Mouse (Mus musculus): ENCODE measurements around the gene Hist1h3b. TPM values are rescaled to one million over a fixed set of nuclear protein-coding genes. Genes with fewer than 3 reads are reported as not detected.

Hist1h3b gene
- 14.5 and 19.5 TPM in 2 replicates for polyA plus RNA-seq (2012; rRNA removed)

DNA sequence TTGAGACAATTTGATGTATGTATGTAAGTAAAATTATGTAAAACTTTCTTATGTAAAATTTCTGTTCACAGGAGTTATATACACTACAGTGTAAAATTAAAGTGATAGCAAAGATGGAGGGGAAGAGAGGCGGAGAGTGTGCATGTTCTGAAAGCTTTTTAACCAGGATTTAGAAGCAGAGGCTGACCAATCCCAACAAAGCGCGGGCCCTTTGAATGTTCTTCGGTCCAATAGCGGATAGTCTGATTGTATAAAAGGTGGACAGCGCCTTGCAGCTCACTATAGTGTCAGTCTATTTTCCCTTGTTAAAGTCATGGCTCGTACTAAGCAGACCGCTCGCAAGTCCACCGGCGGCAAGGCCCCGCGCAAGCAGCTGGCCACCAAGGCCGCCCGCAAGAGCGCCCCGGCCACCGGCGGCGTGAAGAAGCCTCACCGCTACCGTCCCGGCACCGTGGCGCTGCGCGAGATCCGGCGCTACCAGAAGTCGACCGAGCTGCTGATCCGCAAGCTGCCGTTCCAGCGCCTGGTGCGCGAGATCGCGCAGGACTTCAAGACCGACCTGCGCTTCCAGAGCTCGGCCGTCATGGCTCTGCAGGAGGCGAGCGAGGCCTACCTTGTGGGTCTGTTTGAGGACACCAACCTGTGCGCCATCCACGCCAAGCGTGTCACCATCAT lies at the start of gene Hist1h3b:
Hist1h3b (plus strand) TSS at position 201 of the 675 bp plus-strand sequence.

GRCm38 (mm10) chr13:23710374-23711089 lies 41.5 kb upstream of the Hist1h3b start, which contains the start of gene Hfe:
TSS of gene Hfe (minus strand) at chr13:23710854.

GRCm38 (mm10) chr13:23738677-23739068 lies 13.4 kb upstream of the Hist1h3b start, which contains the start of gene Hist1h1c:
TSS of gene Hist1h1c (plus strand) at chr13:23738808.

DNA sequence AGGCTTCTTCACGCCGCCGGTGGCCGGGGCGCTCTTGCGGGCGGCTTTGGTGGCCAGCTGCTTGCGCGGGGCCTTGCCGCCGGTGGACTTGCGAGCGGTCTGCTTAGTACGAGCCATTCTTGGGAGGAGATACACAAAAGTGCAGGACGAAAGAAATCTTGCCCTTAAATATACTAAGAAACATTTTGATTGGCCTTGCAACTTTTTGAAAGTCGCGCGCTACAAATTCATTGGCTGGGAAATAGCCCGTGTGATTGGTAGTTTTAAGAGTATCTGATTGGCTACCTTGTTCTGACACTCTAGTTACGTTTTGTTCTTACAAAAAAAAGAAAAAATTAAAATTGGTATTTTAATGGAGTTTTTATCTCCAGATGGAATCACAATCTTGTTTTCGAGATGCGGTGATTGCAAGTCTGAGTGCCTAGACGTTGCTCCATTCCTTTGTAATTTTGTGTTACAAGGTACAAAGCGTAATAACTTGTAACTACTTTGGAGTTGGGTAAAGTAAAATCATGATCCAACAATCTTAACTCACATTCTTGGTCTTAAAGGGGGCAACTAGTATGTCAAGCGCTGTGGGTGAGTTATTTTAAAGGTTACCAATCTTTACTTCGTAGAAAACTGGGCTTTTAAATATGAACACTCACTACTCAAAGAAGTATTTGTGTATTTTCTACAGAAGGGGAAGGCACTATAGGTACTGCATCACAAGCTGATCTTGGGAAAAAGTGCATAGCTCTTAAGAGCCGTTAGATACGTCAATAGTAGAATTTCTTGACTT lies 6.5 kb upstream of the Hist1h3b start, which contains the start of gene Hist1h3c:
Hist1h3c (minus strand) TSS at position 222 of the 781 bp plus-strand sequence.

GRCm38 (mm10) chr13:23746201-23747080 lies 5.6 kb upstream of the Hist1h3b start, which contains the start of gene Hist1h2bb:
TSS of gene Hist1h2bb (plus strand) at chr13:23746734.

GRCm38 (mm10) chr13:23750839-23751477 lies 1.1 kb upstream of the Hist1h3b start, which contains the start of gene Hist1h2ab:
TSS of gene Hist1h2ab (plus strand) at chr13:23751126.

GRCm38 (mm10) chr13:23756790-23757189 lies 4.7 kb downstream of the Hist1h3b start, which contains the start of gene Hist1h4b:
TSS of gene Hist1h4b (plus strand) at chr13:23757013.

DNA sequence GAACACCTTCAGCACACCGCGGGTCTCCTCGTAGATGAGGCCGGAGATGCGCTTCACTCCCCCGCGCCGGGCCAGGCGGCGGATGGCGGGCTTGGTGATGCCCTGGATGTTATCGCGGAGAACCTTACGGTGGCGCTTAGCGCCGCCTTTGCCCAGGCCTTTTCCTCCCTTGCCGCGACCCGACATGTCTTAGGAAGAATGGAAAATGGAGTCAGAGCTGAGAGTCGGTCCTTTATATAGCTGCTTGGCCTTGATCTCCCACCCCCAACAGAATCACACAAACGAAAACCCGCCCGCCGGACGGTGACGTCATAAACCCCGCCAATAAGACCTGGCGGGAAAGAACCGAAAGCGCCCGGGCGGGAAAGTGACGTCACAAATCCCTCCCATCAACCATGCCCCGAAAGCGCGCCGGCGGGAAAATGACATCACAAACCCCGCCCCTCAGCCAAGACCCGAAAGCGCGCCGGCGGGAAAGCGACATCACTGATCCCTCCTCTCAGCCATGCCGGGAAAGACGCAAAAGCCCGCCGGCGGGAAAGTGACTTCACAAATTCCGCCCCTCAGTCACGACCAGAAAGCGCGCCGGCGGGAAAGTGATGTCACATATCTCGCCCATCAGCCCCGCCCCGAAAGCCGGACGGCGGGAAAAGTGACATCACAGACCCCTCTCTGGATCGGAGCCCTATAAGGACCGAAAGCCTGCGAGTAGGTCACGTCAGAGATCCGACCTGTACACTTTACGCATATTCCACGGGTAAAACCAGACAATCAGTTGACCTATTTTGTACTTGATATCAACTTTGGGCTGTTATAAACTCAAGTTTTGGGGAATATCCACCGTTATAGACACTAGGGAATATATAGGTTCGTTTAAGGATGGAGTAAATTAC lies 9.2 kb downstream of the Hist1h3b start, which contains the start of gene Hist1h4a:
Hist1h4a (minus strand) TSS at position 259 of the 893 bp plus-strand sequence.

DNA sequence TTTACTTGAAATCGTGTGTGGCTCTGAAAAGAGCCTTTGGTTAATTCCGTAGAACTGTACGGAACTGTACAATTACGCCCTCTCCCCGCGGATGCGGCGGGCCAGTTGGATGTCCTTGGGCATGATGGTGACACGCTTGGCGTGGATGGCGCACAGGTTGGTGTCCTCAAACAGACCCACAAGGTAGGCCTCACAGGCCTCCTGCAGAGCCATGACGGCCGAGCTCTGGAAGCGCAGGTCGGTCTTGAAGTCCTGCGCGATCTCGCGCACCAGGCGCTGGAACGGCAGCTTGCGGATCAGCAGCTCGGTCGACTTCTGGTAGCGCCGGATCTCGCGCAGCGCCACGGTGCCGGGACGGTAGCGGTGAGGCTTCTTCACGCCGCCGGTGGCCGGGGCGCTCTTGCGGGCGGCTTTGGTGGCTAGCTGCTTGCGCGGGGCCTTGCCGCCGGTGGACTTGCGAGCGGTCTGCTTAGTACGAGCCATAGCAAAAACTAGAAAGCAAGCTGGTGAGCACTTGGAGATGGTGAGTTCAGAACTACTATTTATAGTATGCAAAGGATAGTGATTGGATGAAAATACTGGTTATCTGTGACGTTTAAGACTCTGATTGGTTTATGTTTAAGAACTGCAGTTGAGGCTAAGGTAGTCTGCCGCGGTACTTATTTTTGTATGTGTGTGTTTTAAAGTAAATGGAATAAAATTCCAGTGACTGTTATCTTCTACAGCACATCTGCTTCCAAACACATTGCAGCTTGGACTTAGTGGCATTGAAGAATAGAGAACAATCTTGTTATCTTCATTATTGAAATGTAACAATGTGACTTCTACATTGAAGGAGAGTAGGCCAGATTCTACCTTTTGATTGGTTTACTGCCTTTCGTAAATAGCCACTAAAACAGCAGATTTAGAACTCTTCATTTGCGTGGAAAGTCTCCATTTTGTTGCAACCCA lies 10.1 kb downstream of the Hist1h3b start, which contains the start of gene Hist1h3a:
Hist1h3a (minus strand) TSS at position 516 of the 951 bp plus-strand sequence.

DNA sequence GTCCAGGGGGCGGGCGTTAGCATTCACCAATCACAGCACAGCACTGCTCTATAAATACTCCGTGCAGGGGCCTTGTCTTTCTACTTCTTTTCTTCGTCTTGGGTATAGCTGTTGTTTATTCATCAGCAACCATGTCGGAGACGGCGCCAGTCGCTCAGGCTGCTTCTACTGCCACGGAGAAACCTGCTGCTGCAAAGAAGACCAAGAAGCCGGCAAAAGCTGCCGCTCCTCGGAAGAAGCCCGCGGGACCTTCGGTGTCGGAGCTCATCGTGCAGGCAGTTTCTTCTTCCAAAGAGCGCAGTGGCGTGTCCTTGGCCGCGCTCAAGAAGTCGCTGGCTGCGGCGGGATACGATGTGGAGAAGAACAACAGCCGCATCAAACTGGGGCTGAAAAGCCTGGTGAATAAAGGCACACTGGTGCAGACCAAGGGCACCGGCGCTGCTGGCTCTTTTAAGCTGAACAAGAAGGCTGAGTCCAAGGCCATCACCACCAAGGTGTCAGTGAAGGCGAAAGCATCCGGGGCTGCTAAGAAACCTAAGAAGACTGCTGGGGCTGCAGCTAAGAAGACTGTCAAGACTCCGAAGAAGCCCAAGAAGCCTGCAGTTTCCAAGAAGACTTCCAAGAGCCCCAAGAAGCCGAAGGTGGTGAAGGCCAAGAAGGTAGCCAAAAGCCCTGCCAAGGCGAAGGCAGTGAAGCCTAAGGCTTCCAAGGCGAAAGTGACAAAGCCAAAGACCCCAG lies 11.7 kb downstream of the Hist1h3b start, which contains the start of gene Hist1h1a:
Hist1h1a (plus strand) TSS at position 81 of the 738 bp plus-strand sequence.

DNA sequence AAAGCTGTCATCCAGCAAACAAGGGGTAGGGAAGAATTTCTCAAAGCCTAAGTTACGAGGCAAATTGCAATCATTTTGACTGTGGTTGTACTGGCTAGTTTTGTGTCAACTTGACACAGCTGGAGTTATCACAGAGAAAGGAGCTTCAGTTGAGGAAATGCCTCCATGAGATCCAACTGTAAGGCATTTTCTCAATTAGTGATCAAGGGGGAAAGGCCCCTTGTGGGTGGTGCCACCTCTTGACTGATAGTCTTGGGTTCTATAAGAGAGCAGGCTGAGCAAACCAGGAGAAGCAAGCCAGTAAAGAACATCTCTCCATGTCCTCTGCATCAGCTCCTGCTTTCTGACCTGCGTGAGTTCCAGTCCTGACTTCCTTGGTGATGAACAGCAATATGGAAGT lies 17.5 kb downstream of the Hist1h3b start, which contains the start of gene Trim38:
Trim38 (plus strand) TSS at position 301 of the 400 bp plus-strand sequence.

Other genes with a start within 250 kb of the Hist1h3b start
- gene Hist1h4h, start 221.2 kb upstream of the Hist1h3b start, polyA plus RNA-seq (2012; rRNA removed) = 8.9 and 10.2 TPM in 2 replicates
- 137 and 207 TPM in 2 replicates for gene Hist1h2af, start 218.4 kb upstream of the Hist1h3b start, polyA plus RNA-seq (2012; rRNA removed)
- gene Hist1h3g, start 216.8 kb upstream of the Hist1h3b start, polyA plus RNA-seq (2012; rRNA removed) = 13.8 and 25.0 TPM in 2 replicates
- gene Hist1h2bh, start 208.9 kb upstream of the Hist1h3b start, polyA plus RNA-seq (2012; rRNA removed) = 2.9 and 3.2 TPM in 2 replicates
- gene Hist1h3f, start 208.2 kb upstream of the Hist1h3b start, polyA plus RNA-seq (2012; rRNA removed) = 1.5 and 2.1 TPM in 2 replicates
- 5.8 and 7.7 TPM in 2 replicates for gene Hist1h4f, start 200.6 kb upstream of the Hist1h3b start, polyA plus RNA-seq (2012; rRNA removed)
- 0.32 and 0.52 TPM in 2 replicates for gene Hist1h1d, start 199.0 kb upstream of the Hist1h3b start, polyA plus RNA-seq (2012; rRNA removed)
- 9.6 and 10.2 TPM in 2 replicates for gene Hist1h3e, start 189.9 kb upstream of the Hist1h3b start, polyA plus RNA-seq (2012; rRNA removed)
- gene Hist1h2ae, start 181.0 kb upstream of the Hist1h3b start, polyA plus RNA-seq (2012; rRNA removed) = 5.8 and 7.7 TPM in 2 replicates
- 17.2 and 22.8 TPM in 2 replicates for gene Hist1h2bg, start 180.9 kb upstream of the Hist1h3b start, polyA plus RNA-seq (2012; rRNA removed)
- gene Hist1h2bf, start 178.1 kb upstream of the Hist1h3b start, polyA plus RNA-seq (2012; rRNA removed) = 6.0 and 6.2 TPM in 2 replicates
- 3.7 and 4.7 TPM in 2 replicates for gene Hist1h2ad, start 177.9 kb upstream of the Hist1h3b start, polyA plus RNA-seq (2012; rRNA removed)
- gene Hist1h3d, start 176.5 kb upstream of the Hist1h3b start, polyA plus RNA-seq (2012; rRNA removed) = 8.9 and 13.3 TPM in 2 replicates
- 3.9 and 4.3 TPM in 2 replicates for gene Hist1h4d, start 170.7 kb upstream of the Hist1h3b start, polyA plus RNA-seq (2012; rRNA removed)
- gene Hist1h2be, start 131.1 kb upstream of the Hist1h3b start, polyA plus RNA-seq (2012; rRNA removed) = 1.4 and 2.2 TPM in 2 replicates
- gene Hist1h1e, start 129.7 kb upstream of the Hist1h3b start, polyA plus RNA-seq (2012; rRNA removed) = 3.3 and 4.1 TPM in 2 replicates
- 0.76 and 1.2 TPM in 2 replicates for gene Hist1h2ac, start 68.3 kb upstream of the Hist1h3b start, polyA plus RNA-seq (2012; rRNA removed)
- gene Hist1h2bc, start 68.1 kb upstream of the Hist1h3b start, polyA plus RNA-seq (2012; rRNA removed) = 165 and 208 TPM in 2 replicates
- not detected in 2 replicates for gene Hist1h1t, start 56.5 kb upstream of the Hist1h3b start, polyA plus RNA-seq (2012; rRNA removed)
- gene Hist1h4c, start 53.8 kb upstream of the Hist1h3b start, polyA plus RNA-seq (2012; rRNA removed) = 2.3 and 3.2 TPM in 2 replicates
- gene Hfe, start 41.4 kb upstream of the Hist1h3b start, polyA plus RNA-seq (2012; rRNA removed) = 10.0 and 10.7 TPM in 2 replicates
- gene Hist1h1c, start 13.5 kb upstream of the Hist1h3b start, polyA plus RNA-seq (2012; rRNA removed) = 40.4 and 60.9 TPM in 2 replicates
- gene Hist1h3c, start 6.7 kb upstream of the Hist1h3b start, polyA plus RNA-seq (2012; rRNA removed) = 16.3 and 21.4 TPM in 2 replicates
- 5.1 and 8.2 TPM in 2 replicates for gene Hist1h2bb, start 5.5 kb upstream of the Hist1h3b start, polyA plus RNA-seq (2012; rRNA removed)
- 13.7 and 14.6 TPM in 2 replicates for gene Hist1h2ab, start 1.1 kb upstream of the Hist1h3b start, polyA plus RNA-seq (2012; rRNA removed)
- 7.3 and 11.1 TPM in 2 replicates for gene Hist1h4b, start 4.7 kb downstream of the Hist1h3b start, polyA plus RNA-seq (2012; rRNA removed)
- 2.8 and 3.4 TPM in 2 replicates for gene Hist1h4a, start 9.0 kb downstream of the Hist1h3b start, polyA plus RNA-seq (2012; rRNA removed)
- 11.4 and 14.3 TPM in 2 replicates for gene Hist1h3a, start 10.1 kb downstream of the Hist1h3b start, polyA plus RNA-seq (2012; rRNA removed)
- gene Hist1h1a, start 11.4 kb downstream of the Hist1h3b start, polyA plus RNA-seq (2012; rRNA removed) = 3.2 and 4.1 TPM in 2 replicates
- not detected in 2 replicates for gene Trim38, start 17.6 kb downstream of the Hist1h3b start, polyA plus RNA-seq (2012; rRNA removed)
- gene Slc17a2, start 54.7 kb downstream of the Hist1h3b start, polyA plus RNA-seq (2012; rRNA removed) = 17.4 and 22.1 TPM in 2 replicates
- gene Slc17a3, start 87.2 kb downstream of the Hist1h3b start, polyA plus RNA-seq (2012; rRNA removed) = 12.0 and 12.9 TPM in 2 replicates
- 0.71 and 0.93 TPM in 2 replicates for gene Slc17a1, start 115.5 kb downstream of the Hist1h3b start, polyA plus RNA-seq (2012; rRNA removed)
- 0.36 and 0.66 TPM in 2 replicates for gene Slc17a4, start 162.7 kb downstream of the Hist1h3b start, polyA plus RNA-seq (2012; rRNA removed)
- not detected in 2 replicates for gene Hist1h2ba, start 181.9 kb downstream of the Hist1h3b start, polyA plus RNA-seq (2012; rRNA removed)
- gene Hist1h2aa, start 182.2 kb downstream of the Hist1h3b start, polyA plus RNA-seq (2012; rRNA removed) = not detected in 2 replicates
- not detected in 2 replicates for gene Scgn, start 238.9 kb downstream of the Hist1h3b start, polyA plus RNA-seq (2012; rRNA removed)